Mouse (Mus musculus) lung, embryonic 14.5 days (tissue): ENCODE data around the gene Filip1. TPM values are rescaled to one million over a fixed set of nuclear protein-coding genes. Genes with fewer than 3 reads are reported as not detected.

ENCODE experiments used
- ATAC-seq: fragments of 200-750 bp; cut with Nextera tagmentation; 2 replicates; pipeline ENCODE4 v1.8.0; 2017; ENCODE audit warnings: mild to moderate bottlenecking, moderate TSS enrichment, moderate library complexity; ENCODE audit not compliant: insufficient read depth
- DNase-seq: peaks from one replicate; pipeline ENCODE4 v3.0.0-alpha.2; 2015
- H3K27ac ChIP-seq: fragments of 300-500 bp; sonication (generic); 2 replicates; pipeline ENCODE4 v1.5.1; 2014; ENCODE audit warnings: low read depth, mild to moderate bottlenecking, moderate library complexity
- H3K27me3 ChIP-seq: fragments of 300-500 bp; sonication (generic); 2 replicates; pipeline ENCODE4 v1.6.1; 2014; ENCODE audit warnings: low read length, control low read depth; ENCODE audit not compliant: insufficient read depth
- H3K36me3 ChIP-seq: fragments of 300-500 bp; sonication (generic); 2 replicates; pipeline ENCODE4 v1.6.1; 2014; ENCODE audit warnings: control low read depth; ENCODE audit not compliant: insufficient read depth
- H3K4me1 ChIP-seq: fragments of 300-500 bp; sonication (generic); 2 replicates; pipeline ENCODE4 v1.6.1; 2014; ENCODE audit warnings: antibody characterized with exemption, control low read depth; ENCODE audit not compliant: insufficient read depth
- H3K4me2 ChIP-seq: fragments of 300-500 bp; sonication (generic); 2 replicates; pipeline ENCODE4 v1.6.1; 2014; ENCODE audit warnings: mild to moderate bottlenecking
- H3K4me3 ChIP-seq: fragments of 300-500 bp; sonication (generic); 2 replicates; pipeline ENCODE4 v1.5.1; 2014; ENCODE audit warnings: low read depth, low read length
- H3K9ac ChIP-seq: fragments of 300-500 bp; sonication (generic); 2 replicates; pipeline ENCODE4 v1.6.1; 2014
- H3K9me3 ChIP-seq: fragments of 300-500 bp; sonication (generic); 2 replicates; pipeline ENCODE4 v1.6.1; 2016; ENCODE audit warnings: low read depth, low read length, control low read depth
- CTCF ChIP-seq: IDR thresholded peaks from 2 replicates; pipeline ENCODE4 v1.5.1; 2016; ENCODE audit warnings: antibody characterized with exemption, low read depth
- WGBS: fragments of 180-500 bp; shearing (Covaris S2); extraction: QIAGEN DNeasy Blood & Tissue Kit; methylation state at CpG from one replicate; pipeline ENCODE4 v1.1.7; 2014; 5-methylcytosine and 5-hydroxymethylcytosine counted together
- polyA plus RNA-seq: library from polyadenylated mRNA; unstranded; fragments of >200 nt; fragmentation: Nextera tagmentation; extraction: Ambion mirVana; gene quantifications from 2 replicates; pipeline ENCODE4 v1.2.1, GENCODE M21; 2014

Filip1 gene
- polyA plus RNA-seq, 1 experiment from 2014 or later: 12.2 TPM

- WGBS: 46% methylated on average over 11 of the region's 11 CpGs
- peak; percentile 62 for ATAC-seq
- H3K27ac ChIP-seq: no peak overlapping the region
- no peak for TF ChIP-seq CTCF
- H3K4me1 ChIP-seq: 0 out of 2 replicates have a peak, but pooled peaks cover 5% of the 10 kb centered on the region
- peak; percentile 50 for DNase-seq
- no peaks in the 10 kb centered on the region for H3K9me3 ChIP-seq
- no peak overlapping the region for H3K4me2 ChIP-seq
- no peaks in the 10 kb centered on the region for H3K36me3 ChIP-seq
- no peak overlapping the region for H3K9ac ChIP-seq
- H3K27me3 ChIP-seq: no peaks in the 10 kb centered on the region
- no peak overlapping the region for H3K4me3 ChIP-seq
Observed at GRCm38 (mm10) chr9:79938416-79939206, 74.0 kb downstream of the Filip1 start.

GRCm38 (mm10) chr9:79937570-79937969 is 75.1 kb downstream of the Filip1 start:
- Histone ChIP-seq H3K36me3 (no peaks in the 10 kb centered on the region), H3K4me1 (0 out of 2 replicates have a peak, but pooled peaks cover 5% of the 10 kb centered on the region), H3K27ac (no peak overlapping the region), H3K9ac (no peak overlapping the region), H3K27me3 (no peaks in the 10 kb centered on the region), H3K4me3 (no peak overlapping the region), H3K4me2 (no peak overlapping the region), H3K9me3 (no peaks in the 10 kb centered on the region)
- DNase-seq: no peak
- TF ChIP-seq CTCF: no peak
- no peak for ATAC-seq
- 71% methylated on average over 6 of the region's 6 CpGs for WGBS

- Histone ChIP-seq H3K4me3 (no peak overlapping the region), H3K4me2 (no peak overlapping the region), H3K27ac (no peak overlapping the region), H3K9me3 (no peaks in the 10 kb centered on the region), H3K4me1 (no peaks in the 10 kb centered on the region), H3K36me3 (no peaks in the 10 kb centered on the region), H3K9ac (no peak overlapping the region), H3K27me3 (no peaks in the 10 kb centered on the region)
- 90% methylated on average over 5 of the region's 5 CpGs for WGBS
- DNase-seq: no peak
- no peak for TF ChIP-seq CTCF
- no peak for ATAC-seq
Observed at GRCm38 (mm10) chr9:79932578-79932977, 80.1 kb downstream of the Filip1 start.

GRCm38 (mm10) chr9:79928092-79928491 is 84.6 kb downstream of the Filip1 start:
- no peak overlapping the region; the same call in 1 of the 2 replicates for H3K27ac ChIP-seq
- DNase-seq (no peak), ATAC-seq (no peak)
- H3K4me3 ChIP-seq: no peak overlapping the region
- H3K4me2 ChIP-seq: no peak overlapping the region
- no peaks in the 10 kb centered on the region for H3K9me3 ChIP-seq
- no peaks in the 10 kb centered on the region for H3K27me3 ChIP-seq
- TF ChIP-seq CTCF: no peak
- 69% methylated on average over 3 of the region's 3 CpGs for WGBS
- H3K9ac ChIP-seq: no peak overlapping the region
- H3K36me3 ChIP-seq: no peaks in the 10 kb centered on the region
- H3K4me1 ChIP-seq: no peaks in the 10 kb centered on the region

- peak overlapping the region; percentile 73 for H3K27ac ChIP-seq
- no peak; the same call in 1 of the 2 replicates for ATAC-seq
Observed at GRCm38 (mm10) chr9:79927156-79927870, 85.3 kb downstream of the Filip1 start.

GRCm38 (mm10) chr9:79926464-79927155 is 86.0 kb downstream of the Filip1 start:
- Histone ChIP-seq H3K9ac (no peak overlapping the region), H3K27ac (peak overlapping the region; percentile 73), H3K4me2 (no peak overlapping the region; the same call in 1 of the 2 replicates), H3K4me1 (peaks cover 8% of the 10 kb centered on the region; the same call in 1 of the 2 replicates), H3K9me3 (no peaks in the 10 kb centered on the region), H3K36me3 (no peaks in the 10 kb centered on the region), H3K4me3 (no peak overlapping the region), H3K27me3 (no peaks in the 10 kb centered on the region)
- no peak for TF ChIP-seq CTCF
- ATAC-seq (peak; percentile 95), DNase-seq (peak; percentile 85)
- 35% methylated on average over 9 of the region's 9 CpGs for WGBS

More at GRCm38 (mm10) chr9:79927156-79927870, 85.3 kb downstream of the Filip1 start:
- peak; percentile 78 for DNase-seq
- no peak for TF ChIP-seq CTCF
- Histone ChIP-seq H3K27me3 (no peaks in the 10 kb centered on the region), H3K9ac (no peak overlapping the region), H3K4me2 (peak overlapping the region; percentile 7; the same call in 1 of the 2 replicates), H3K4me1 (peaks cover 2% of the 10 kb centered on the region; the same call in 1 of the 2 replicates), H3K4me3 (no peak overlapping the region), H3K36me3 (no peaks in the 10 kb centered on the region), H3K9me3 (no peaks in the 10 kb centered on the region)
- WGBS: 62% methylated on average over 21 of the region's 21 CpGs
